Mouse (Mus musculus): ENCODE measurements around the gene Vipr1.
"Not testable (repeated sequence)": the region's sequence is repeated elsewhere in the genome, so short reads cannot be mapped to it uniquely, and the experiment has no call there.

Gene Vipr1

GRCm38 (mm10) chr9:121642401-121643181 lies at the start of gene Vipr1:
Vipr1 (plus strand) TSS chr9:121642716.
- peak; percentile 37 to 75 for DNase-seq (ENCODE audit: inconsistent age in 2 of 2, low spot score in 1 of 2)

GRCm38 (mm10) chr9:121592948-121593550 lies 49.5 kb upstream of the Vipr1 start:
- DNase-seq (ENCODE audit: inconsistent age in 2 of 2, low spot score in 1 of 2) = no peak

- DNase-seq (ENCODE audit: inconsistent age in 2 of 2, low spot score in 1 of 2) = not testable (repeated sequence)
These were observed 48.7 kb upstream of the Vipr1 start for GRCm38 (mm10) chr9:121593768-121594167.

- no peak for DNase-seq (ENCODE audit: inconsistent age in 2 of 2, low spot score in 1 of 2)
These were observed 47.7 kb upstream of the Vipr1 start for GRCm38 (mm10) chr9:121594771-121595170.

- no peak for DNase-seq (ENCODE audit: inconsistent age in 2 of 2, low spot score in 1 of 2)
These were observed 44.4 kb upstream of the Vipr1 start for GRCm38 (mm10) chr9:121598106-121598505.

- no peak for DNase-seq (ENCODE audit: inconsistent age in 2 of 2, low spot score in 1 of 2)
These were observed 43.0 kb upstream of the Vipr1 start for GRCm38 (mm10) chr9:121599551-121599950.

- no peak for DNase-seq (ENCODE audit: inconsistent age in 2 of 2, low spot score in 1 of 2)
These were observed 42.2 kb upstream of the Vipr1 start for GRCm38 (mm10) chr9:121600201-121600860.

- no peak for DNase-seq (ENCODE audit: inconsistent age in 2 of 2, low spot score in 1 of 2)
These were observed 41.6 kb upstream of the Vipr1 start for GRCm38 (mm10) chr9:121600861-121601427.

GRCm38 (mm10) chr9:121602381-121602780 lies 40.1 kb upstream of the Vipr1 start:
- peak; percentile 35 to 76 for DNase-seq (ENCODE audit: inconsistent age in 2 of 2, low spot score in 1 of 2)

- peak; percentile 66 to 91 for DNase-seq (ENCODE audit: inconsistent age in 2 of 2, low spot score in 1 of 2)
These were observed 36.9 kb upstream of the Vipr1 start for GRCm38 (mm10) chr9:121605414-121606278.

- DNase-seq (ENCODE audit: inconsistent age in 2 of 2, low spot score in 1 of 2) = no peak
These were observed 35.9 kb upstream of the Vipr1 start for GRCm38 (mm10) chr9:121606498-121607096.

GRCm38 (mm10) chr9:121609381-121609780 lies 33.1 kb upstream of the Vipr1 start:
- no peak for DNase-seq (ENCODE audit: inconsistent age in 2 of 2, low spot score in 1 of 2)

- DNase-seq (ENCODE audit: inconsistent age in 2 of 2, low spot score in 1 of 2) = no peak
These were observed 29.3 kb upstream of the Vipr1 start for GRCm38 (mm10) chr9:121613192-121613591.

- DNase-seq (ENCODE audit: inconsistent age in 2 of 2, low spot score in 1 of 2) = no peak
These were observed 28.2 kb upstream of the Vipr1 start for GRCm38 (mm10) chr9:121614241-121614757.

GRCm38 (mm10) chr9:121616471-121616870 lies 26.0 kb upstream of the Vipr1 start:
- peak in 1 of 2 experiments; percentile 43 for DNase-seq (ENCODE audit: inconsistent age in 2 of 2, low spot score in 1 of 2)

GRCm38 (mm10) chr9:121619441-121619840 lies 23.1 kb upstream of the Vipr1 start:
- no peak for DNase-seq (ENCODE audit: inconsistent age in 2 of 2, low spot score in 1 of 2)

- DNase-seq (ENCODE audit: inconsistent age in 2 of 2, low spot score in 1 of 2) = no peak
These were observed 19.3 kb upstream of the Vipr1 start for GRCm38 (mm10) chr9:121623235-121623634.

GRCm38 (mm10) chr9:121624920-121625319 lies 17.6 kb upstream of the Vipr1 start:
- no peak for DNase-seq (ENCODE audit: inconsistent age in 2 of 2, low spot score in 1 of 2)

- no peak for DNase-seq (ENCODE audit: inconsistent age in 2 of 2, low spot score in 1 of 2)
These were observed 11.9 kb upstream of the Vipr1 start for GRCm38 (mm10) chr9:121630627-121631026.

GRCm38 (mm10) chr9:121631946-121632345 lies 10.6 kb upstream of the Vipr1 start:
- peak; percentile 23 to 28 for DNase-seq (ENCODE audit: inconsistent age in 2 of 2, low spot score in 1 of 2)

Data from adrenal gland, adult (tissue).